Mouse (Mus musculus): ENCODE data around the gene Gm10715.
"Not testable (repeated sequence)": the region's sequence is repeated elsewhere in the genome, so short reads cannot be mapped to it uniquely, and the experiment has no call there.

Gene Gm10715

DNA sequence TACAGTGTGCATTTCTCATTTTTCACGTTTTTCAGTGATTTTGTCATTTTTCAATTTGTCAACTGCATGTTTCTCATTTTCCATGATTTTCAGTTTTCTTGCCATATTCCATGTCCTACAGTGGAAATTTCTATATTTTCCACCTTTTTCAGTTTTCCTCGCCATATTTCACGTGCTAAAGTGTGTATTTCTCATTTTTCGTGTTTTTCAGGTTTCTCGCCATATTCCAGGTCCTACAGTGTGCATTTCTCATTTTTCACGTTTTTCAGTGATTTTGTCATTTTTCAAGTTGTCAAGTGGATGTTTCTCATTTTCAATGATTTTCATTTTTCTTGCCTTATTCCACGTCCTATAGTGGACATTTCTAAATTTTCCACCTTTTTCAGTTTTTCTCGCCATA is at the start of gene Gm10715:
Gene Gm10715, plus strand, starts transcription at position 301 of the 400 bp plus-strand sequence.
- TF ChIP-seq GATA4 (IDR thresholded peaks at IDR 0.05; ENCODE audit: insufficient replicate concordance, low read length) = not testable (repeated sequence)

GRCm38 (mm10) chr9:3000445-3000972 is 36.2 kb upstream of the Gm10715 start, which contains the start of gene Gm10722:
Gene Gm10722 (plus strand): TSS chr9:3000922.
- not testable (repeated sequence) for TF ChIP-seq GATA4 (IDR thresholded peaks at IDR 0.05; ENCODE audit: insufficient replicate concordance, low read length)

DNA sequence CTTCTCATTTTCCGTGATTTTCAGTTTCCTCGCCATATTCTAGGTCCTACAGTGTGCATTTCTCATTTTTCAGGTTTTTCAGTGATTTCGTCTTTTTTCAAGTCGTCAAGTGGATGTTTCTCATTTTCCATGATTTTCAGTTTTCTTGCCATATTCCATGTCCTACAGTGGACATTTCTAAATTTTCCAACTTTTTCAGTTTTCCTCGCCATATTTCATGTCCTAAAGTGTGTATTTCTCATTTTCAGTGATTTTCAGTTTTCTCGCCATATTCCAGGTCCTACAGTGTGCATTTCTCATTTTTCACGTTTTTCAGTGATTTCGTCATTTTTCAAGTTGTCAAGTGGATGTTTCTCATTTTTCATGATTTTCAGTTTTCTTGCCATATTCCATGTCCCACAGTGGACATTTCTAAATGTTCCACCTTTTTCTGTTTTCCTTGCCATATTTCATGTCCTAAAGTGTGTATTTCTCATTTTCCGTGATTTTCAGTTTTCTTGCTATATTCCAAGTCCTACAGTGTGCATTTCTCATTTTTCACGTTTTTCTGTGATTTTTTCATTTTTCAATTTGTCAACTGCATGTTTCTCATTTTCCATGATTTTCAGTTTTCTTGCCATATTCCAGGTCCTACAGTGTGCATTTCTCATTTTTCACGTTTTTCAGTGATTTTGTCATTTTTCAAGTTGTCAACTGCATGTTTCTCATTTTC is 34.6 kb upstream of the Gm10715 start:
- TF ChIP-seq GATA4 (IDR thresholded peaks at IDR 0.05; ENCODE audit: insufficient replicate concordance, low read length) = peak; percentile 61; the same call in 1 of the 2 replicates

- TF ChIP-seq GATA4 (IDR thresholded peaks at IDR 0.05; ENCODE audit: insufficient replicate concordance, low read length) = peak; percentile 6; the same call in 1 of the 2 replicates
Observed at GRCm38 (mm10) chr9:3002794-3003396, 33.8 kb upstream of the Gm10715 start, which contains the start of gene Gm11168. Gene Gm11168 (plus strand): TSS chr9:3003346.

GRCm38 (mm10) chr9:3012733-3013279 is 23.9 kb upstream of the Gm10715 start, which contains the start of gene Gm10721:
Gene Gm10721 (plus strand): TSS chr9:3013140.
- not testable (repeated sequence) for TF ChIP-seq GATA4 (IDR thresholded peaks at IDR 0.05; ENCODE audit: insufficient replicate concordance, low read length)

DNA sequence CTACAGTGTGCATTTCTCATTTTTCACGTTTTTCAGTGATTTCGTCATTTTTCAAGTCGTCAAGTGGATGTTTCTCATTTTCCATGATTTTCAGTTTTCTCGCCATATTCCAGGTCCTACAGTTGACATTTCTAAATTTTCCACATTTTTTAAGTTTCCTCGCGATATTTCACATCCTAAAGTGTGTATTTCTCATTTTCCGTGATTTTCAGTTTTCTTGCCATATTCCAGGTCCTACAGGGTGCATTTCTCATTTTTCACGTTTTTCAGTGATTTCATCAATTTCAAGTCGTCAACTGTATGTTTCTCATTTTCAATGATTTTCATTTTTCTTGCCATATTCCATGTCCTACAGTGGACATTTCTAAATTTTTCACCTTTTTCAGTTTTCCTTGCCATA is 21.3 kb upstream of the Gm10715 start, which contains the start of gene Gm10720:
Gene Gm10720, plus strand, starts transcription at position 301 of the 400 bp plus-strand sequence.
- not testable (repeated sequence) for TF ChIP-seq GATA4 (IDR thresholded peaks at IDR 0.05; ENCODE audit: insufficient replicate concordance, low read length)

- TF ChIP-seq GATA4 (IDR thresholded peaks at IDR 0.05; ENCODE audit: insufficient replicate concordance, low read length) = not testable (repeated sequence)
Observed at GRCm38 (mm10) chr9:3017108-3017507, 19.6 kb upstream of the Gm10715 start, which contains the start of gene Gm10719. Gene Gm10719 (plus strand): TSS chr9:3017408.

DNA sequence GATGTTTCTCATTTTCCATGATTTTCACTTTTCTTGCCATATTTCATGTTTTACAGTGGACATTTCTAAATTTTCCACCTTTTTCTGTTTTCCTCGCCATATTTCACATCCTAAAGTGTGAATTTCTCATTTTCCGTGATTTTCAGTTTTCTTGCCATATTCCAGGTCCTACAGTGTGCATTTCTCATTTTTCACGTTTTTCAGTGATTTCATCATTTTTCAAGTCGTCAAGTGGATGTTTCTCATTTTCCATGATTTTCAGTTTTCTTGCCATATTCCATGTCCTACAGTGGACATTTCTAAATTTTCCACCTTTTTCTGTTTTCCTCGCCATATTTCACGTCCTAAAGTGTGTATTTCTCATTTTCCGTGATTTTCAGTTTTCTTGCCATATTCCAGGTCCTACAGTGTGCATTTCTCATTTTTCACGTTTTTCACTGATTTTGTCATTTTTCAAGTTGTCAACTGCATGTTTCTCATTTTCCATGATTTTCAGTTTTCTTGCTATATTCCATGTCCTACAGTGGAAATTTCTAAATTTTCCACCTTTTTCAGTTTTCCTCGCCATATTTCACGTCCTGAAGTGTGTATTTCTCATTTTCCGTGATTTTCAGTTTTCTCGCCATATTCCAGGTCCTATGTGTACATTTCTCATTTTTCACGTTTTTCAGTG is 13.2 kb upstream of the Gm10715 start, which contains the start of gene Gm10718:
Gene Gm10718, plus strand, starts transcription at position 236 of the 673 bp plus-strand sequence.
- TF ChIP-seq GATA4 (IDR thresholded peaks at IDR 0.05; ENCODE audit: insufficient replicate concordance, low read length) = 0 out of 2 replicates have a peak, but pooled peaks have one; percentile 1

DNA sequence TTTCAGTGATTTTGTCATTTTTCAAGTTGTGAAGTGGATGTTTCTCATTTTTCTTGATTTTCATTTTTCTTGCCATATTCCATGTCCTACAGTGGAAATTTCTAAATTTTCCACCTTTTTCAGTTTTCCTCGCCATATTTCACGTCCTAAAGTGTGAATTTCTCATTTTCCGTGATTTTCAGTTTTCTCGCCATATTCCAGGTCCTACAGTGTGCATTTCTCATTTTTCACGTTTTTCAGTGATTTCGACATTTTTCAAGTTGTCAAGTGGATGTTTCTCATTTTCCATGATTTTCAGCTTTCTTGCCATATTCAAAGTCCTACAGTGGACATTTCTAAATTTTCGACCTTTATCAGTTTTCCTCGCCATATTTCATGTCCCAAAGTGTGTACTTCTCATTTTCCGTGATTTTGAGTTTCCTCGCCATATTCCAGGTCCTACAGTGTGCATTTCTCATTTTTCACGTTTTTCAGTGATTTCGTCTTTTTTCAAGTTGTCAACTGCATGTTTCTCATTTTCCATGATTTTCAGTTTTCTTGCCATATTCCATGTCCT is 11.7 kb upstream of the Gm10715 start, which contains the start of gene Gm10717:
Gene Gm10717, plus strand, starts transcription at position 506 of the 556 bp plus-strand sequence.
- TF ChIP-seq GATA4 (IDR thresholded peaks at IDR 0.05; ENCODE audit: insufficient replicate concordance, low read length) = not testable (repeated sequence)

- not testable (repeated sequence) for TF ChIP-seq GATA4 (IDR thresholded peaks at IDR 0.05; ENCODE audit: insufficient replicate concordance, low read length)
Observed at GRCm38 (mm10) chr9:3034299-3034698, 2.4 kb upstream of the Gm10715 start, which contains the start of gene Gm17535. Gene Gm17535 (plus strand): TSS chr9:3034599.
